Mouse (Mus musculus) kidney, postnatal 0 days (tissue): ENCODE measurements around the gene Il13ra1. TPM values are rescaled to one million over a fixed set of nuclear protein-coding genes. Genes with fewer than 3 reads are reported as not detected.

Experiments
- ATAC-seq: fragments of 200-750 bp; cut with Nextera tagmentation; replicated peaks from 2 replicates; pipeline ENCODE4 v1.8.0; 2017; ENCODE audit warnings: low read depth, moderate number of reproducible peaks, moderate TSS enrichment, moderate library complexity; ENCODE audit not compliant: low FRiP score
- DNase-seq: peaks from one replicate; pipeline ENCODE4 v3.0.0-alpha.2; 2016; ENCODE audit warnings: low spot score
- H3K27ac ChIP-seq: fragments of 300-500 bp; sonication (generic); 2 replicates; pipeline ENCODE4 v1.5.1; 2014; ENCODE audit warnings: mild to moderate bottlenecking
- H3K27me3 ChIP-seq: fragments of 300-500 bp; sonication (generic); 2 replicates; pipeline ENCODE4 v1.6.1; 2014; ENCODE audit warnings: low read length, mixed read lengths; ENCODE audit not compliant: insufficient read depth
- H3K36me3 ChIP-seq: fragments of 300-500 bp; sonication (generic); 2 replicates; pipeline ENCODE4 v1.6.1; 2014; ENCODE audit warnings: low read length, mixed read lengths; ENCODE audit not compliant: insufficient read depth
- H3K4me1 ChIP-seq: fragments of 300-500 bp; sonication (generic); replicated peaks from 2 replicates; pipeline ENCODE4 v1.6.1; 2014; ENCODE audit warnings: antibody characterized with exemption, low read length, mixed read lengths; ENCODE audit not compliant: insufficient read depth
- H3K4me2 ChIP-seq: fragments of 300-500 bp; sonication (generic); 2 replicates; pipeline ENCODE4 v1.6.1; 2014; ENCODE audit warnings: mild to moderate bottlenecking, low read length, moderate library complexity, mixed read lengths
- H3K4me3 ChIP-seq: fragments of 300-500 bp; sonication (generic); replicated peaks from 2 replicates; pipeline ENCODE4 v1.5.1; 2014; ENCODE audit warnings: low read depth, low read length
- H3K9ac ChIP-seq: fragments of 300-500 bp; sonication (generic); 2 replicates; pipeline ENCODE4 v1.6.1; 2014; ENCODE audit warnings: low read depth, low read length
- H3K9me3 ChIP-seq: fragments of 300-500 bp; sonication (generic); replicated peaks from 2 replicates; pipeline ENCODE4 v1.6.1; 2016; ENCODE audit warnings: low read length, inconsistent platforms, mixed read lengths
- CTCF ChIP-seq: IDR thresholded peaks from 2 replicates; pipeline ENCODE4 v1.5.1; 2016; ENCODE audit warnings: antibody characterized with exemption, low read depth, mild to moderate bottlenecking, moderate library complexity
- WGBS: fragments of 180-500 bp; shearing (Covaris S2); extraction: QIAGEN DNeasy Blood & Tissue Kit; methylation state at CpG from one replicate; pipeline ENCODE4 v1.1.7; 2014; 5-methylcytosine and 5-hydroxymethylcytosine counted together
- polyA plus RNA-seq: library from polyadenylated mRNA; unstranded; fragments of >200 nt; fragmentation: Nextera tagmentation; extraction: Ambion mirVana; gene quantifications from 2 replicates; pipeline ENCODE4 v1.2.1, GENCODE M21; 2015

Gene Il13ra1
- polyA plus RNA-seq, 1 experiment from 2014 or later, result 27.8 TPM

DNA sequence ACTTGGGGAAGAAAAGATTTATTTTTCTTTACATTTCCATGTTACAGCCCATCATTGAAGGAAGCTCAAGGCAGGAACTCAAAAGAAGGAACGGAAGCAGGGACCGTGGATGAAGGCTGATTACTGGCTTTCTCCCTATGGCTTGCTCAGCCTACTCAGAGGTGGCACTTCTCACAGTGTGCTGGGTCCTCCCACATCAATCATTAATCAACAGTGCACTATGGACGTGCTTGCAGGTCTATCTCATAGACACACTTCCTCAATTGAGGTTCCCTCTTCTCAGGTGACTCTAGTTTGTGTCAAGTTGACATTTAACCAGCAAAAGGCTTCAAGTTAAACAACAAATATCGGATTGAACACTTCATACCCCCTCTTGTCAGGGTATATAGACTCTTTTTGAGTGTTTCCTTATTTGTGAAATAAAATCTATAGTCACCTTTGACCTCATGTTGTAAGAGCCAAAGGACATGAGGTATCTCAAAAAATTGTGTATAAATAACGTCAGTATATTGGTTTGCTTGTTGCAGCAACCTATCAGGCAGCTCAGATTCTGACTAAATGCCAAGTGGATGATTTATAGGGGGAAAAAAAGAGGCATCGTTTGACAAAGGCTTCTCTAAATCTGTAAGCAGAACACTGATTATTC is 30.2 kb downstream of the Il13ra1 start:
- Histone ChIP-seq H3K27ac (no peak overlapping the region), H3K4me2 (no peak overlapping the region), H3K4me3 (no peak overlapping the region), H3K4me1 (no peaks in the 10 kb centered on the region), H3K9me3 (no peaks in the 10 kb centered on the region), H3K27me3 (no peaks in the 10 kb centered on the region), H3K36me3 (no peaks in the 10 kb centered on the region), H3K9ac (no peak overlapping the region)
- no peak for TF ChIP-seq CTCF
- WGBS, result 54% methylated on average over 6 of the region's 6 CpGs
- ATAC-seq, result no peak
- DNase-seq, result no peak

DNA sequence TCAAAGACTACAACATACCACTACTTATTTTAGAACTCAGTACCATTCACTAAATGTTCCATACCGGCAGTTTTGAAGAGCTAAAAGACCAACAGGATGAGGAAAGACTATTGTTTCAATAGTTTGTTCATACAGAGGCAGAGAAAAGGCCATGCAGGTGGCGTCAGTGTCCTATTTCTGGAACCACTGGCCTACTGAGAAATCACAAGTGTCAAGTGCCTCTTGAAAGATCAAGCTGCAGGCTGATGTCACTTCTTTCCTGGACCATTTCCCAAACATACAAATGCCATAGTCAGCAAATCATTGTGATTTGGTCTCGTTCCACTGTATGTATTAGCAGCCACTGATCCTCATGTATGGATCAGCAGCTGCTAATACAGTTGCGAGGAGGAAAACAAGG is 34.8 kb downstream of the Il13ra1 start:
- Histone ChIP-seq H3K4me2 (no peak overlapping the region), H3K4me1 (no peaks in the 10 kb centered on the region), H3K9me3 (no peaks in the 10 kb centered on the region), H3K36me3 (no peaks in the 10 kb centered on the region), H3K27ac (no peak overlapping the region), H3K27me3 (no peaks in the 10 kb centered on the region), H3K4me3 (no peak overlapping the region), H3K9ac (no peak overlapping the region)
- no peak for TF ChIP-seq CTCF
- 61% methylated on average over 4 of the region's 4 CpGs for WGBS
- no peak for DNase-seq
- ATAC-seq, result no peak

DNA sequence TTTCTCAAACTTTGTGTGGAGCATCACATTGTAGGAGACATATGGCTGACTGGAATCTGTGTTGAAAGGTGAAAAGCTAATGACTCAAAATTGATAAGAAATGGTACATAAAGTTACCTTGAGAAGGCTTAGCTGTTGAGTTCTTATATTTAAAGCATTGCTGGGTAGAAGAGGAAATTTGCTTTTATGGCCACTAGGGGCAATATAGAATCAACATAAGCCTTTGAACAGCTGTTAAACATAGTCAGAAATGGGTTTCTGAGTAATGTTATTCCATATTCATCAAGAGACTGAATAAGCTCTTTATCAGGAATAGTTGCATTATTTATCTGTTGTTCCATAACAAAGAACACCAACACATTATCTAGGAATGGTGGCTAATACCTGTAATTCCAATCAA is 38.2 kb downstream of the Il13ra1 start:
- Histone ChIP-seq H3K36me3 (no peaks in the 10 kb centered on the region), H3K9ac (no peak overlapping the region), H3K9me3 (no peaks in the 10 kb centered on the region), H3K4me3 (no peak overlapping the region), H3K27me3 (no peaks in the 10 kb centered on the region), H3K4me2 (no peak overlapping the region), H3K27ac (no peak overlapping the region), H3K4me1 (no peaks in the 10 kb centered on the region)
- TF ChIP-seq CTCF, result peak; percentile 36; the same call in 1 of the 2 replicates
- ATAC-seq (no peak), DNase-seq (no peak)

DNA sequence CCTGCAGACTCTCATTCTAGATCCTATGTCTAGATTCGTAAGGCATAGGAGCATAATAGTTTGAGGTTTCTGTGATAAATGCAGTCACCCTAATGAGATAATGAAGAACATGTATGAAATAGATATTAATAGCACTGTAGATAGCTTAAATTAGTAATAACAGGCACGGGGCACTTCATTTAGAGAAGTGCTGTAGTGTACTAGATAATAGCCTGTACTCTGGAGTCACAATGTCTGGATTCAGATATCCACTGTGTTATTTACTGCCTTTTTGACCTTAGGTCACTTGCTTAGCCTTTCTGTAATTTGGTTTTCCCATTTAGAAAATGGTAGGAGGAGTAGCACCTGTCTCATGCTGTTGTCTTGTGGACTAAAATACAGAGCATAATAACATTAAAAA is 44.8 kb downstream of the Il13ra1 start:
- no peaks in the 10 kb centered on the region for H3K36me3 ChIP-seq
- no peak overlapping the region for H3K4me2 ChIP-seq
- H3K4me1 ChIP-seq, result no peaks in the 10 kb centered on the region
- DNase-seq (no peak), ATAC-seq (no peak)
- no peak overlapping the region for H3K27ac ChIP-seq
- TF ChIP-seq CTCF, result no peak
- 63% methylated on average over 2 of the region's 2 CpGs for WGBS
- H3K4me3 ChIP-seq, result no peak overlapping the region
- H3K27me3 ChIP-seq, result no peaks in the 10 kb centered on the region
- H3K9ac ChIP-seq, result no peak overlapping the region
- no peaks in the 10 kb centered on the region for H3K9me3 ChIP-seq

DNA sequence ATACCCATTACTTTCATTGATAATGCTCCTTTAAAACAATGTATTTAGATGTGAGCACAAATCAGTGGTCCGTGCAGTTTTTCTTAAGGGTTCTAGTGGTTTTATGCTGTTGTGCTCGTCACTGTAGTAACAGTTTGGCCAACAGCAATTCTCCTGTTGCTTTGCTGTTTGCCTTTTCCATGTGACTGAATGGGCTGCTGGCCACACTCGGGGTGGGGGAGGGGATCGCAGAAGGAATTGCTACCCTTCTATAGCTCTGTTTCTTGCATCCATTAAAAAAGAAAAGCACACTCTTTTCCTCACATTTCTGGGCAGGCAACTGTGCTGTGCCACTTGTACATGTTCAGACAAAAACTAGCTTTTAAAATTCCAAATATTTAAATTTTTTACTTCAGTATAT is 49.7 kb downstream of the Il13ra1 start:
- DNase-seq (no peak), ATAC-seq (no peak)
- H3K36me3 ChIP-seq, result no peaks in the 10 kb centered on the region
- no peaks in the 10 kb centered on the region for H3K4me1 ChIP-seq
- no peak for TF ChIP-seq CTCF
- H3K4me2 ChIP-seq, result no peak overlapping the region
- H3K27ac ChIP-seq, result no peak overlapping the region
- 37% methylated on average over 4 of the region's 4 CpGs for WGBS
- no peaks in the 10 kb centered on the region for H3K27me3 ChIP-seq
- no peak overlapping the region for H3K9ac ChIP-seq
- H3K4me3 ChIP-seq, result no peak overlapping the region
- H3K9me3 ChIP-seq, result no peaks in the 10 kb centered on the region

DNA sequence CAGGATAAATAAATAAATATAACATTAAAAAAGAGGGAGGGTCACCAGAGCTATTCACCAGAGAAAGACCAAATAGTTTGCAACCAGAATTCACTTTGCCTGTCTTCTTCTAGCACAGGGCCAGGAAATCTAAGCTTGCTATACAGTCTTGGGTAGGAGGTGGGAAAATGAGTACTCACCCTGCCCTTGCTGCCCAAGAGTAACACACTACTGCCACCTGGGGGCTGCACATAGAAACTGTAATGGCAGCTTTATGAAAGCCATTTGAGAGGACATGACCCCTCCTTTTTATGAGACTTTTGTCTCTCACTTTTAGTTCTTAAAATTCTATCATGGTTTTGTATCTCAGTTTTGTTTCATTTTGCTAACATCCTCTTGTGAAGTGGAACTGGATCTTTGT is 71.7 kb downstream of the Il13ra1 start:
- DNase-seq (peak; percentile 72), ATAC-seq (no peak)
- no peaks in the 10 kb centered on the region for H3K36me3 ChIP-seq
- H3K27me3 ChIP-seq, result no peaks in the 10 kb centered on the region
- H3K4me3 ChIP-seq, result no peak overlapping the region
- no peak overlapping the region for H3K4me2 ChIP-seq
- H3K9me3 ChIP-seq, result no peaks in the 10 kb centered on the region
- peak; percentile 77 for TF ChIP-seq CTCF
- no peak overlapping the region for H3K27ac ChIP-seq
- H3K4me1 ChIP-seq, result no peaks in the 10 kb centered on the region
- no peak overlapping the region for H3K9ac ChIP-seq

DNA sequence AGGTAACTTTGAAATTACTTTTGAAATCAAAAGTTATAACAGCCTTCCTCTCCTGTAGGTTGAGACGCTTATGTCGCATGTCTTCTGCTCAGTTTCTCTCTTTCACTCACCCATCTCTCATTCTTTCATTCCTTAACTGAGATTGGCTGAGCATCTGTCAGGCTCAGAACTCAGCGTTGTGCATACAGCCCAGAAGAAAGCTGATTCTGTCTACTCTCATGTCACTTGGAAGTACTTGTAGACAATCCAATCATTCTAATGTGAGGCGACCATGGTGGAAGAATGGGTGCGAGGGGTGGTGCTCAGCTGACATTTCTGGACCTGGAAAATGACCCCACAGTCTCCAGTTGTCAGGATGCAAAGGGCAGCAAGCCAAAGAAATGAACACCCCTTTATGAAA is 74.1 kb downstream of the Il13ra1 start:
- no peak for TF ChIP-seq CTCF
- Histone ChIP-seq H3K36me3 (no peaks in the 10 kb centered on the region), H3K4me3 (no peak overlapping the region), H3K4me1 (no peaks in the 10 kb centered on the region), H3K27me3 (no peaks in the 10 kb centered on the region), H3K4me2 (no peak overlapping the region), H3K9me3 (no peaks in the 10 kb centered on the region), H3K9ac (no peak overlapping the region), H3K27ac (no peak overlapping the region)
- no peak for ATAC-seq
- no peak for DNase-seq
- 64% methylated on average over 5 of the region's 5 CpGs for WGBS
